Mouse (Mus musculus): ENCODE data around the gene Prrt4. TPM values are rescaled to one million over a fixed set of nuclear protein-coding genes. Genes with fewer than 3 reads are reported as not detected.
"Not testable (repeated sequence)": the region's sequence is repeated elsewhere in the genome, so short reads cannot be mapped to it uniquely, and the experiment has no call there.

The Prrt4 gene
- polyA plus RNA-seq (2011; ENCODE audit: insufficient read depth, insufficient read length, low read depth, missing spikeins) = 0.20 and 0.52 TPM in 2 replicates

DNA sequence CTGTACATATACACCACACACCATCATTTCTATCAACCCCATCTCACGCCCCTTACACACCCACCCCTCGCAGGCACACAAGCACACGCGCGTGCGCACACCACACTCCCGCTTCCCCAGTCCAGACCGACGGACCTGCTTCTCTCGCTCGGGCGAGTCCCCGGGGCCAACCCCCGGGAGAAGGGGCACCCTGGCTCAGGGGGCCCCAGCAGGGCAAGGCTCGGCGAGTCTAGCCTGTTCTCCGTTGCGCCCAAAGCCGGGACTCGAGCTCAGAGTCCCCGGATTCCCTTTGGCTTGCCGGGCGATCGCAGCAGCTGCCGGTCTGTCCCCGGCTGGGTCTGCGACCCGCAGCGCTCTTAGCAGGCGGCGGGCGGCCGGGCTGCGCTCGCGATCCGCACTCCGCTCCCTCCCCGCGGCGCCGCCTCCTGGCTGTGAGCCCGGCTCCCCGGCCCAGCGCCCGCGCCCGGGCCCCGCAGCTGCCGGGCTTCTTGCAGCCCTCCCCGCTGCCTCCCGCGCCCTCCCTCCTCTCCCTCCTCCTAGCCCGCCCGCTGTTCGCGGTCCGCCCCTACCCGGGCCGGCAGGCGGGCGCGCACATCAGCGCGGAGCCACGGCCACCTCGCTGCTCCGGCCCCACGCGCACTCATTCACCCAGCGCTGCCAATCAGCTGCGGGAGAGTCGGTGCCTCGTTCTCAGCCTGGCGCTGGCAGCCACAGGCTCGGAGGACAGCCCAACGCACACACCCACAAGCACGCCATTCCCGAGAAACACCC, at the start of gene Prrt4:
Prrt4 (minus strand) TSS at position 697 of the 771 bp plus-strand sequence.
- Histone ChIP-seq H3K4me1 (ENCODE audit: control insufficient read depth, insufficient read depth, low read length) (no peaks in the 10 kb centered on the region), H3K36me3 (ENCODE audit: control insufficient read depth, insufficient read depth, low read length, poor library complexity, severe bottlenecking) (no peaks in the 10 kb centered on the region), H3K27ac (ENCODE audit: insufficient read depth, low read length) (no peak within 1 kb of the TSS), H3K4me3 (ENCODE audit: low read depth, low read length) (peak within 1 kb of the TSS; percentile 79), H3K9me3 (replicated peaks; ENCODE audit: control insufficient read depth, insufficient read depth, low read length, poor library complexity, severe bottlenecking) (no peaks in the 10 kb centered on the region), H3K9ac (ENCODE audit: low read depth, poor library complexity, severe bottlenecking) (peak within 1 kb of the TSS; percentile 72), H3K27me3 (ENCODE audit: control insufficient read depth, insufficient read depth, low read length, poor library complexity, severe bottlenecking) (no peaks in the 10 kb centered on the region)
- TF ChIP-seq EP300 (IDR thresholded peaks at IDR 0.05; ENCODE audit: insufficient read depth, low read depth, low read length) (no peak), POLR2A (IDR thresholded peaks at IDR 0.05; ENCODE audit: insufficient read depth, low read length) (no peak), CTCF (IDR thresholded peaks at IDR 0.05; ENCODE audit: low read depth, low read length) (no peak)

DNA sequence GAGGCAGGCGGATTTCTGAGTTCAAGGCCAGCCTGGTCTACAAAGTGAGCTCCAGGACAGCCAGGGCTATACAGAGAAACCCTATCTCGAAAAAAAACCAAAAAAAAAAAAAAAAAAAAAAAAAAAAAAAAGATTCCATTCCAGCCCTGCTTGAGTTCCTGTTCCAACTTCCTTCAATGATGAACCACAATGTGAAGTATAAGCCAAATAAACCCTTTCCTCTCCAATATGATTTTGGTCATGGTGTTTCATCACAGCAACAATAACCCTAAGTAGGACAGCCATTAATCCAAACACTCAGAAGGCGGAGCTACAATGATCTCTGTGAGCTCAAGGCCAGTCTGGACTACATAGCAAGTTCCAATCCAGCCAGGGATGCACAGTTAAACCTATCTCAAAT, 38.3 kb upstream of the Prrt4 start:
- H3K27ac ChIP-seq (ENCODE audit: insufficient read depth, low read length); H3K27me3 ChIP-seq (ENCODE audit: control insufficient read depth, insufficient read depth, low read length, poor library complexity, severe bottlenecking); H3K4me3 ChIP-seq (ENCODE audit: low read depth, low read length); H3K36me3 ChIP-seq (ENCODE audit: control insufficient read depth, insufficient read depth, low read length, poor library complexity, severe bottlenecking); H3K9me3 ChIP-seq (replicated peaks; ENCODE audit: control insufficient read depth, insufficient read depth, low read length, poor library complexity, severe bottlenecking); H3K9ac ChIP-seq (ENCODE audit: low read depth, poor library complexity, severe bottlenecking); H3K4me1 ChIP-seq (ENCODE audit: control insufficient read depth, insufficient read depth, low read length): not testable (repeated sequence)

DNA sequence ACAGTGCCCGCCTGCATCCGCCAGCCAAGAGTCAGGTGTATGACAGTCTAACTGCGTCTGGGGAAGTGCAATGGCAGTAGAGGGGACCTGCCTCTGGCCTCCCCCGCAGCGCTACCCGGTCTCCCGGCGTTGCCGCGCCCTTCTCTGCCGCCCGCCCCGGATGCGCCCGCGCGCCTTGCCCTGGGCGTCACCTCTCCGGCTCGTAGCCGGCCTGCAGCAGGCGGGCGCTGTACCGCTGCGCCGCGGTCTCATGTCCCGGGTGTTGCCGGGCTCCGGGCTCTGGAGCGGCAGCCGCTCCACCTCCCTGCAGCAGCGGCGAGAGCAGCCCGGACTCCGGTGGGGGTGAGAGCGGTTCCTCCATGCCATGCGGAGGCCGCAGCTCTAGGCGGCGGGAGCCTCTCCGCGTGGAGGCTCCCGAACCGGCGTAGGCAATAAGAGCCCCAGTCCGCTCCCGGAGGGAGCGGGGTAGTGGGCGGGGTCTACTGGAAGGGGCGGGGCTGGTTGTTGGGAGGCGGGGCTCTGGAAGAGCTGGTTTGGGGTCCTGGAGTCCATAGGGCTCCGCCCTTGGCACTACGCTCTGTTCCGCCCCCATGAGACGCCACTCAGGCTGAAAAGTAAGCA, 36.6 kb upstream of the Prrt4 start, which contains the start of gene Impdh1:
Impdh1 (minus strand) TSS at position 484 of the 621 bp plus-strand sequence.
- Histone ChIP-seq H3K4me3 (ENCODE audit: low read depth, low read length) (peak within 1 kb of the TSS; percentile 61), H3K27ac (ENCODE audit: insufficient read depth, low read length) (no peak within 1 kb of the TSS), H3K9me3 (replicated peaks; ENCODE audit: control insufficient read depth, insufficient read depth, low read length, poor library complexity, severe bottlenecking) (no peaks in the 10 kb centered on the region), H3K9ac (ENCODE audit: low read depth, poor library complexity, severe bottlenecking) (peak within 1 kb of the TSS; percentile 69), H3K36me3 (ENCODE audit: control insufficient read depth, insufficient read depth, low read length, poor library complexity, severe bottlenecking) (no peaks in the 10 kb centered on the region), H3K4me1 (ENCODE audit: control insufficient read depth, insufficient read depth, low read length) (no peaks in the 10 kb centered on the region), H3K27me3 (ENCODE audit: control insufficient read depth, insufficient read depth, low read length, poor library complexity, severe bottlenecking) (0 out of 2 replicates have a peak, but pooled peaks cover 3% of the 10 kb centered on the region)
- TF ChIP-seq EP300 (IDR thresholded peaks at IDR 0.05; ENCODE audit: insufficient read depth, low read depth, low read length) (no peak), POLR2A (IDR thresholded peaks at IDR 0.05; ENCODE audit: insufficient read depth, low read length) (peak; percentile 37)

DNA sequence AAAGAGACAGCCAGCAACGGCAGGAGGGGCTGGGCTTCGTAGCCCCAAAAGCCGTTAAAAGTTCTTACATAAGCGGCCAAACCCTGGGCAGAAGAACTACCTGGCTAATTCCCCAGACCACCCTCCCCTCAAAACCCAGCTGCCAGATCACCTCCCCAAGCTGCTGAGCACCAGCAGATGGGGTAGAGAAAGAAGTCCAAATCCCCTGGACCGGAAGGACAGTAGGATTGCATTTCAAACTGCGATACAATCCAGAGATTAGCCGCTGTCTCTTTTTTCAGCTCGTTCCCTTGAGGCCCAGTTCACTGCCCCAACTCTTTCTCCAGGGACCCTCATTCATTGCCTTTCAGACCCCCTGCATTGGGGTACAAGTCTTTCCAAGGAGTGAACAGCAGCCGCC, 35.8 kb upstream of the Prrt4 start:
- Histone ChIP-seq H3K27me3 (ENCODE audit: control insufficient read depth, insufficient read depth, low read length, poor library complexity, severe bottlenecking) (0 out of 2 replicates have a peak, but pooled peaks cover 3% of the 10 kb centered on the region), H3K36me3 (ENCODE audit: control insufficient read depth, insufficient read depth, low read length, poor library complexity, severe bottlenecking) (no peaks in the 10 kb centered on the region), H3K4me3 (ENCODE audit: low read depth, low read length) (peak overlapping the region; percentile 61), H3K9ac (ENCODE audit: low read depth, poor library complexity, severe bottlenecking) (peak overlapping the region; percentile 69), H3K4me1 (ENCODE audit: control insufficient read depth, insufficient read depth, low read length) (no peaks in the 10 kb centered on the region), H3K9me3 (replicated peaks; ENCODE audit: control insufficient read depth, insufficient read depth, low read length, poor library complexity, severe bottlenecking) (no peaks in the 10 kb centered on the region), H3K27ac (ENCODE audit: insufficient read depth, low read length) (no peak overlapping the region)
- TF ChIP-seq EP300 (IDR thresholded peaks at IDR 0.05; ENCODE audit: insufficient read depth, low read depth, low read length) (no peak), POLR2A (IDR thresholded peaks at IDR 0.05; ENCODE audit: insufficient read depth, low read length) (no peak), CTCF (IDR thresholded peaks at IDR 0.05; ENCODE audit: low read depth, low read length) (no peak)

DNA sequence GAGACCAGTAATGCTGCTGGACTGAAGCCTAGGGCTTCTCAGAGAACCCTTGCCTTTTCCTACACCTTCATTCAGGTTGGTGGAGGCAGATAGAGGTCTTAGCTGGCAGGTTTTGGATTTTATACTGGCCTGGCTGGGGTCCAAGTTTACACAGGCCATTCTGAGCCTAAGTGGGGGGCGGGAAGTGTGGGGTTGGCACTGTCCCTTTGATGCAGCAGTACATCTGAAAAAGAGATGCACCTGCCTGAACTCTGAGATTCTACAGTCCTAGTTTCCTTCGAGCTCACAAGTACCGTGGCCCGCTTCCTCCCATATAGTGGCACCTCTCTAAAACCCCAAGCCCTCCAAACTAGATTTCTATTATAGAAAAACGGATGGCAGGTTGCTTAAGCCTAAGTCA, 35.4 kb upstream of the Prrt4 start:
- Histone ChIP-seq H3K27me3 (ENCODE audit: control insufficient read depth, insufficient read depth, low read length, poor library complexity, severe bottlenecking) (0 out of 2 replicates have a peak, but pooled peaks cover 3% of the 10 kb centered on the region), H3K4me1 (ENCODE audit: control insufficient read depth, insufficient read depth, low read length) (no peaks in the 10 kb centered on the region), H3K9me3 (replicated peaks; ENCODE audit: control insufficient read depth, insufficient read depth, low read length, poor library complexity, severe bottlenecking) (no peaks in the 10 kb centered on the region), H3K36me3 (ENCODE audit: control insufficient read depth, insufficient read depth, low read length, poor library complexity, severe bottlenecking) (no peaks in the 10 kb centered on the region), H3K9ac (ENCODE audit: low read depth, poor library complexity, severe bottlenecking) (peak overlapping the region; percentile 69), H3K4me3 (ENCODE audit: low read depth, low read length) (no peak overlapping the region), H3K27ac (ENCODE audit: insufficient read depth, low read length) (no peak overlapping the region)
- TF ChIP-seq POLR2A (IDR thresholded peaks at IDR 0.05; ENCODE audit: insufficient read depth, low read length) = no peak
- TF ChIP-seq EP300 (IDR thresholded peaks at IDR 0.05; ENCODE audit: insufficient read depth, low read depth, low read length) = no peak
- no peak for TF ChIP-seq CTCF (IDR thresholded peaks at IDR 0.05; ENCODE audit: low read depth, low read length)

DNA sequence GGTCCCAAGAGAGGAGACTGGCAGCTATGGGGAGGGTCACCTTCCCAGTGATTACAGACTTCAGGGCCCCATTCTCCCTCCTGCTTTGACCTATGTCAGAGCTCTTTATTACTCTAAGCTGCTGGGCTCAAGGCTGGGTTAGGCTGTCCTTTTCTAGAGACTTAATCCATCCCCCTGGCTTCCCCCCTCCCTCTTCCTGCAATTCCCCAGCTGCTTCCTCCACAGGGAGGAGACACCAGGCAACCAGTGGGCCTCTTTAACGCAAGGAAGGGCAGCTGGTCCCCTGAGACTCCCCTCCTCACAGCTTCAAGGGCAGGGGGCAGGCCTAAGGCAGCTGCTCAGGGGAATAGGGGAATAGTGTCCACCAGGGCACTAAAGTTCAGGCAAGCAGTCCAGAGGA, 34.9 kb upstream of the Prrt4 start:
- Histone ChIP-seq H3K27ac (ENCODE audit: insufficient read depth, low read length) (no peak overlapping the region), H3K9me3 (replicated peaks; ENCODE audit: control insufficient read depth, insufficient read depth, low read length, poor library complexity, severe bottlenecking) (no peaks in the 10 kb centered on the region), H3K9ac (ENCODE audit: low read depth, poor library complexity, severe bottlenecking) (no peak overlapping the region), H3K36me3 (ENCODE audit: control insufficient read depth, insufficient read depth, low read length, poor library complexity, severe bottlenecking) (no peaks in the 10 kb centered on the region), H3K4me1 (ENCODE audit: control insufficient read depth, insufficient read depth, low read length) (no peaks in the 10 kb centered on the region), H3K27me3 (ENCODE audit: control insufficient read depth, insufficient read depth, low read length, poor library complexity, severe bottlenecking) (0 out of 2 replicates have a peak, but pooled peaks cover 3% of the 10 kb centered on the region), H3K4me3 (ENCODE audit: low read depth, low read length) (no peak overlapping the region)
- TF ChIP-seq CTCF (IDR thresholded peaks at IDR 0.05; ENCODE audit: low read depth, low read length) (no peak), EP300 (IDR thresholded peaks at IDR 0.05; ENCODE audit: insufficient read depth, low read depth, low read length) (no peak), POLR2A (IDR thresholded peaks at IDR 0.05; ENCODE audit: insufficient read depth, low read length) (no peak)
